Mouse (Mus musculus): Measurements from ENCODE around the gene Slc25a35.
"Not testable (repeated sequence)": the region's sequence is repeated elsewhere in the genome, so short reads cannot be mapped to it uniquely, and the experiment has no call there.

The Slc25a35 gene

GRCm38 (mm10) chr11:68967337-68968282 is at the start of gene Slc25a35:
Gene Slc25a35 (plus strand): TSS chr11:68968131.
- DNase-seq (ENCODE audit: low read depth) = peak; percentile 94

GRCm38 (mm10) chr11:68923191-68923590 is 44.7 kb upstream of the Slc25a35 start:
- no peak for DNase-seq (ENCODE audit: low read depth)

GRCm38 (mm10) chr11:68924749-68925148 is 43.2 kb upstream of the Slc25a35 start:
- no peak for DNase-seq (ENCODE audit: low read depth)

- no peak for DNase-seq (ENCODE audit: low read depth)
These were observed 41.0 kb upstream of the Slc25a35 start, which contains the start of gene Odf4 for GRCm38 (mm10) chr11:68926981-68927380. Gene Odf4 (minus strand): TSS chr11:68927081.

- DNase-seq (ENCODE audit: low read depth) = no peak
These were observed 38.0 kb upstream of the Slc25a35 start for GRCm38 (mm10) chr11:68929947-68930346.

GRCm38 (mm10) chr11:68933885-68934507 is 33.9 kb upstream of the Slc25a35 start:
- DNase-seq (ENCODE audit: low read depth) = no peak

- DNase-seq (ENCODE audit: low read depth) = not testable (repeated sequence)
These were observed 31.0 kb upstream of the Slc25a35 start for GRCm38 (mm10) chr11:68936951-68937350.

GRCm38 (mm10) chr11:68939451-68940304 is 28.3 kb upstream of the Slc25a35 start:
- DNase-seq (ENCODE audit: low read depth) = peak; percentile 91

- no peak for DNase-seq (ENCODE audit: low read depth)
These were observed 27.4 kb upstream of the Slc25a35 start for GRCm38 (mm10) chr11:68940516-68940915.

- no peak for DNase-seq (ENCODE audit: low read depth)
These were observed 25.2 kb upstream of the Slc25a35 start for GRCm38 (mm10) chr11:68942731-68943130.

- no peak for DNase-seq (ENCODE audit: low read depth)
These were observed 22.7 kb upstream of the Slc25a35 start for GRCm38 (mm10) chr11:68945245-68945644.

- no peak for DNase-seq (ENCODE audit: low read depth)
These were observed 21.9 kb upstream of the Slc25a35 start for GRCm38 (mm10) chr11:68946001-68946400.

GRCm38 (mm10) chr11:68946806-68947440 is 21.0 kb upstream of the Slc25a35 start:
- no peak for DNase-seq (ENCODE audit: low read depth)

- DNase-seq (ENCODE audit: low read depth) = no peak
These were observed 20.4 kb upstream of the Slc25a35 start for GRCm38 (mm10) chr11:68947542-68947993.

- DNase-seq (ENCODE audit: low read depth) = no peak
These were observed 14.0 kb upstream of the Slc25a35 start for GRCm38 (mm10) chr11:68953903-68954302.

GRCm38 (mm10) chr11:68954408-68954807 is 13.5 kb upstream of the Slc25a35 start:
- DNase-seq (ENCODE audit: low read depth) = no peak

GRCm38 (mm10) chr11:68955473-68955872 is 12.5 kb upstream of the Slc25a35 start:
- no peak for DNase-seq (ENCODE audit: low read depth)

- no peak for DNase-seq (ENCODE audit: low read depth)
These were observed 11.8 kb upstream of the Slc25a35 start for GRCm38 (mm10) chr11:68956107-68956506.

GRCm38 (mm10) chr11:68956697-68957096 is 11.2 kb upstream of the Slc25a35 start:
- no peak for DNase-seq (ENCODE audit: low read depth)

GRCm38 (mm10) chr11:68957308-68957707 is 10.6 kb upstream of the Slc25a35 start, which contains the start of gene Arhgef15:
Gene Arhgef15 (minus strand): TSS chr11:68957480.
- DNase-seq (ENCODE audit: low read depth) = no peak

GRCm38 (mm10) chr11:68957971-68958370 is 10.0 kb upstream of the Slc25a35 start:
- DNase-seq (ENCODE audit: low read depth) = no peak
